ENCODE assay signal across 13 mouse cellular contexts in genomic region chr1:91453932-91454331, GRCm38 (mm10). TPM values are rescaled to one million over a fixed set of nuclear protein-coding genes. Genes with fewer than 3 reads are reported as not detected.
A peak's percentile ranks its signal among the peaks of the same experiment; 100 is the strongest.
DNase-seq lines count a peak whose midpoint lies in the region; ATAC-seq and TF ChIP-seq lines count a peak whose summit lies in the region.
"Had no signal": no experiment of that assay in that cellular context is flagged by ENCODE, and none has a peak within 500 bp of the region (broad histone marks: within the 10 kb centered on the region; RNA-seq: fewer than 3 reads in every experiment).

No protein-coding gene starts in this region.

- H3K36me3 ChIP-seq in lung, postnatal 0 days (ENCODE audit: insufficient read depth, low read length) = peaks cover 17% of the 10 kb centered on the region
- H3K36me3 ChIP-seq in liver, embryonic 15.5 days (replicated peaks) = peaks cover 6% of the 10 kb centered on the region; the same call in 1 of the 2 replicates
- no peaks in the 10 kb centered on the region for H3K36me3 ChIP-seq in stomach, postnatal 0 days (ENCODE audit: control insufficient read depth, insufficient read depth, low read length)

- 0 out of 2 replicates have a peak, but pooled peaks have one; percentile 5 for TF ChIP-seq EP300 in lung, postnatal 0 days (IDR thresholded peaks at IDR 0.05)
- no peak for TF ChIP-seq EP300 in stomach, postnatal 0 days (optimal IDR thresholded peaks at IDR 0.05)

- peaks cover 50% of the 10 kb centered on the region for H3K4me1 ChIP-seq in lung, postnatal 0 days (ENCODE audit: insufficient read depth, low read depth, low read length)
- peaks cover 78% of the 10 kb centered on the region for H3K4me1 ChIP-seq in liver, embryonic 15.5 days (replicated peaks)
- H3K4me1 ChIP-seq in stomach, postnatal 0 days (replicated peaks; ENCODE audit: control insufficient read depth, insufficient read depth) = peaks cover 31% of the 10 kb centered on the region

- no peak for TF ChIP-seq CTCF in lung, postnatal 0 days (IDR thresholded peaks at IDR 0.05)
- no peak for TF ChIP-seq CTCF in stomach, postnatal 0 days (IDR thresholded peaks at IDR 0.05; ENCODE audit: low read depth)

- H3K9ac ChIP-seq in lung, postnatal 0 days (replicated peaks; ENCODE audit: low read depth) = no peak overlapping the region
- H3K9ac ChIP-seq in liver, embryonic 15.5 days = peak overlapping the region; percentile 11; the same call in 1 of the 2 replicates
- no peak overlapping the region for H3K9ac ChIP-seq in stomach, postnatal 0 days (ENCODE audit: low read length)
- H3K9ac ChIP-seq: limb, embryonic 13.5 days; midbrain, embryonic 15.5 days had no signal

- H3K4me3 ChIP-seq in lung, postnatal 0 days (ENCODE audit: low read depth, low read length) = no peak overlapping the region
- H3K4me3 ChIP-seq in liver, embryonic 15.5 days (replicated peaks) = no peak overlapping the region
- no peak overlapping the region for H3K4me3 ChIP-seq in stomach, postnatal 0 days (ENCODE audit: low read depth, low read length)
- H3K4me3 ChIP-seq: embryonic facial prominence, embryonic 10.5 days; forebrain, embryonic 10.5 days; limb, embryonic 13.5 days; midbrain, embryonic 15.5 days had no signal

- DNase-seq in adrenal gland, adult 8-10 months = peak; percentile 2
- DNase-seq in adrenal gland, postnatal 25 days = no peak
- peak; percentile 57 for DNase-seq in lung, postnatal 0 days (ENCODE audit: low spot score)
- no peak for DNase-seq in lung, postnatal 14 days
- DNase-seq in stomach, postnatal 0 days (ENCODE audit: low spot score) = peak; percentile 59
- DNase-seq in right cerebral cortex, postnatal 25 days = no peak
- DNase-seq in Muller cell, postnatal 12 days (ENCODE audit: inconsistent ontology term) = no peak

- no peaks in the 10 kb centered on the region for H3K27me3 ChIP-seq in lung, postnatal 0 days (replicated peaks; ENCODE audit: insufficient read depth, low read length)
- no peaks in the 10 kb centered on the region for H3K27me3 ChIP-seq in liver, embryonic 15.5 days
- no peaks in the 10 kb centered on the region for H3K27me3 ChIP-seq in stomach, postnatal 0 days (ENCODE audit: control insufficient read depth, insufficient read depth, low read length)
- H3K27me3 ChIP-seq: midbrain, embryonic 15.5 days had no signal

- WGBS in lung, postnatal 0 days = 60% methylated on average over 9 of the region's 9 CpGs
- 46% methylated on average over 9 of the region's 9 CpGs for WGBS in liver, embryonic 15.5 days (ENCODE audit: insufficient replicate concordance)
- WGBS in stomach, postnatal 0 days = 48% methylated on average over 9 of the region's 9 CpGs

- H3K27ac ChIP-seq in lung, postnatal 0 days (ENCODE audit: low read length) = peak overlapping the region; percentile 98
- peak overlapping the region; percentile 86 for H3K27ac ChIP-seq in liver, embryonic 15.5 days (replicated peaks)
- H3K27ac ChIP-seq in stomach, postnatal 0 days (replicated peaks) = peak overlapping the region; percentile 98
- H3K27ac ChIP-seq: embryonic facial prominence, embryonic 10.5 days; forebrain, embryonic 10.5 days; hindbrain, postnatal 0 days; limb, embryonic 13.5 days; midbrain, embryonic 15.5 days had no signal

- no peak for ATAC-seq in lung, postnatal 0 days
- peak; percentile 34 for ATAC-seq in liver, embryonic 15.5 days (ENCODE audit: insufficient read depth)
- no peak for ATAC-seq in stomach, postnatal 0 days (ENCODE audit: low FRiP score, low TSS enrichment)
- ATAC-seq: hindbrain, postnatal 0 days; midbrain, embryonic 15.5 days had no signal

- no peaks in the 10 kb centered on the region for H3K9me3 ChIP-seq in lung, postnatal 0 days (ENCODE audit: low read length)
- no peaks in the 10 kb centered on the region for H3K9me3 ChIP-seq in liver, embryonic 15.5 days (replicated peaks)
- H3K9me3 ChIP-seq in stomach, postnatal 0 days (ENCODE audit: control insufficient read depth, low read length) = no peaks in the 10 kb centered on the region
- H3K9me3 ChIP-seq: embryonic facial prominence, embryonic 10.5 days; forebrain, embryonic 10.5 days; limb, embryonic 13.5 days; midbrain, embryonic 15.5 days had no signal

- H3K4me2 ChIP-seq in lung, postnatal 0 days (replicated peaks; ENCODE audit: low read depth, low read length) = 0 out of 2 replicates have a peak overlapping the region, but pooled peaks have one; percentile 11
- H3K4me2 ChIP-seq in liver, embryonic 15.5 days = peak overlapping the region; percentile 36
- no peak overlapping the region for H3K4me2 ChIP-seq in stomach, postnatal 0 days (replicated peaks; ENCODE audit: low read depth)
- H3K4me2 ChIP-seq: limb, embryonic 13.5 days; midbrain, embryonic 15.5 days had no signal

RNA-seq across cellular contexts. Expression of gene Per2, which starts 5.2 kb away (rescaled TPM):
- 10 to 100 TPM; 42.5 to 75.0 (median 45.4) TPM for total RNA-seq in adrenal gland, adult 8-10 months (2022)
- 37.4 and 37.5 TPM in 2 replicates for total RNA-seq in adrenal gland, postnatal 25 days (2021)
- 6.3 and 7.3 TPM in 2 replicates for polyA plus RNA-seq in lung, postnatal 0 days (2015; fragmentation: Nextera tagmentation; extraction: Ambion mirVana)
- polyA plus RNA-seq in liver, embryonic 15.5 days (2015; fragmentation: Nextera tagmentation; extraction: Ambion mirVana) = 2.3 and 3.3 TPM in 2 replicates
- polyA plus RNA-seq in stomach, postnatal 0 days (2015; fragmentation: Nextera tagmentation; extraction: Ambion mirVana) = 2.4 and 2.8 TPM in 2 replicates

RNA-seq across cellular contexts. Expression of gene Hes6, which starts 40.1 kb away (rescaled TPM):
- 100 to 1,000 TPM; 178 to 376 (median 294) TPM for total RNA-seq in adrenal gland, adult 8-10 months (2022)
- total RNA-seq in adrenal gland, postnatal 25 days (2021) = 160 and 211 TPM in 2 replicates
- 63.7 and 75.1 TPM in 2 replicates for polyA plus RNA-seq in lung, postnatal 0 days (2015; fragmentation: Nextera tagmentation; extraction: Ambion mirVana)
- 21.1 and 24.1 TPM in 2 replicates for polyA plus RNA-seq in liver, embryonic 15.5 days (2015; fragmentation: Nextera tagmentation; extraction: Ambion mirVana)
- 40.7 and 43.1 TPM in 2 replicates for polyA plus RNA-seq in stomach, postnatal 0 days (2015; fragmentation: Nextera tagmentation; extraction: Ambion mirVana)

RNA-seq across cellular contexts. Expression of gene Traf3ip1, which starts 40.5 kb away (rescaled TPM):
- 10 to 100 TPM; 11.4 to 15.7 (median 12.9) TPM for total RNA-seq in adrenal gland, adult 8-10 months (2022)
- total RNA-seq in adrenal gland, postnatal 25 days (2021) = 12.1 and 13.5 TPM in 2 replicates
- 11.0 and 11.2 TPM in 2 replicates for polyA plus RNA-seq in lung, postnatal 0 days (2015; fragmentation: Nextera tagmentation; extraction: Ambion mirVana)
- 1.8 and 2.1 TPM in 2 replicates for polyA plus RNA-seq in liver, embryonic 15.5 days (2015; fragmentation: Nextera tagmentation; extraction: Ambion mirVana)
- polyA plus RNA-seq in stomach, postnatal 0 days (2015; fragmentation: Nextera tagmentation; extraction: Ambion mirVana) = 3.0 and 3.1 TPM in 2 replicates

RNA-seq across cellular contexts. Expression of gene Ilkap, which starts 55.3 kb away (rescaled TPM):
- total RNA-seq in adrenal gland, adult 8-10 months (2022) = 100 to 1,000 TPM in 3 of 4 experiments, 10 to 100 TPM in 1; 89.4 to 138 (median 108) TPM
- 108 and 115 TPM in 2 replicates for total RNA-seq in adrenal gland, postnatal 25 days (2021)
- 90.5 and 94.0 TPM in 2 replicates for polyA plus RNA-seq in lung, postnatal 0 days (2015; fragmentation: Nextera tagmentation; extraction: Ambion mirVana)
- 67.7 and 69.9 TPM in 2 replicates for polyA plus RNA-seq in liver, embryonic 15.5 days (2015; fragmentation: Nextera tagmentation; extraction: Ambion mirVana)
- 58.1 and 60.1 TPM in 2 replicates for polyA plus RNA-seq in stomach, postnatal 0 days (2015; fragmentation: Nextera tagmentation; extraction: Ambion mirVana)

Comparison
In these comparisons a context has a peak if more than half of its experiments do, and no peak if none do; other contexts are left out.
1. DNase-seq: peak in adrenal gland, adult 8-10 months (single experiment), lung, postnatal 0 days (single experiment) and stomach, postnatal 0 days (single experiment); none in adrenal gland, postnatal 25 days (single experiment), lung, postnatal 14 days (single experiment), right cerebral cortex, postnatal 25 days (single experiment) and Muller cell, postnatal 12 days (single experiment).
2. Peak in every context shown above with its lines, with median percentiles within 50 percentile points of each other: H3K27ac ChIP-seq.